Mouse (Mus musculus) erythroblast, embryonic 14.5 days (primary cell): ENCODE measurements around the gene Olfr1360. TPM values are rescaled to one million over a fixed set of nuclear protein-coding genes. Genes with fewer than 3 reads are reported as not detected.
A peak's percentile ranks its signal among the peaks of the same experiment; 100 is the strongest.
"Not testable (repeated sequence)": the region's sequence is repeated elsewhere in the genome, so short reads cannot be mapped to it uniquely, and the experiment has no call there.

Experiments used
- H3K27me3 ChIP-seq: 2 replicates; pipeline ENCODE4 v1.6.1; 2012; ENCODE audit warnings: inconsistent platforms; ENCODE audit not compliant: control insufficient read depth
- H3K36me3 ChIP-seq: 2 replicates; pipeline ENCODE4 v1.6.1; 2012; ENCODE audit warnings: mild to moderate bottlenecking, inconsistent platforms; ENCODE audit not compliant: control insufficient read depth
- H3K4me1 ChIP-seq: 2 replicates; pipeline ENCODE4 v1.6.1; 2012; ENCODE audit warnings: inconsistent platforms; ENCODE audit not compliant: control insufficient read depth
- H3K4me3 ChIP-seq: replicated peaks from 2 replicates; pipeline ENCODE3; 2012; ENCODE audit warnings: moderate library complexity, mild to moderate bottlenecking, inconsistent platforms
- H3K9me3 ChIP-seq: 2 replicates; pipeline ENCODE4 v1.6.1; 2012; ENCODE audit warnings: low read length, inconsistent platforms, mixed read lengths; ENCODE audit not compliant: control insufficient read depth
- GATA1 ChIP-seq: IDR thresholded peaks from 2 replicates; pipeline ENCODE4 v1.6.1; 2012; ENCODE audit warnings: low read length, inconsistent platforms, mixed read lengths
- TAL1 ChIP-seq: IDR thresholded peaks from 3 replicates; pipeline ENCODE4 v1.6.1; 2012; ENCODE audit warnings: low read length, inconsistent platforms, mixed read lengths
- polyA plus RNA-seq: library from polyadenylated mRNA; stranded (reverse); fragments of >175 nt; gene quantifications from 2 replicates; pipeline ENCODE4 v1.2.3, GENCODE M21; 2012

The Olfr1360 gene
- polyA plus RNA-seq, result not detected in 2 replicates

GRCm38 (mm10) chr13:21677305-21677704 is at the start of gene Olfr1360:
TSS of gene Olfr1360 (minus strand) at chr13:21677405.
- no peaks in the 10 kb centered on the region for H3K36me3 ChIP-seq
- no peaks in the 10 kb centered on the region for H3K9me3 ChIP-seq
- TF ChIP-seq TAL1 (no peak), GATA1 (no peak)
- H3K27me3 ChIP-seq, result no peaks in the 10 kb centered on the region
- H3K4me1 ChIP-seq, result no peaks in the 10 kb centered on the region
- H3K4me3 ChIP-seq, result no peak within 1 kb of the TSS

- no peaks in the 10 kb centered on the region for H3K9me3 ChIP-seq
- H3K27me3 ChIP-seq, result no peaks in the 10 kb centered on the region
- no peaks in the 10 kb centered on the region; the same call in 1 of the 2 replicates for H3K36me3 ChIP-seq
- peak overlapping the region; percentile 69 for H3K4me3 ChIP-seq
- H3K4me1 ChIP-seq, result peaks cover 48% of the 10 kb centered on the region
- TF ChIP-seq GATA1 (no peak), TAL1 (no peak)
These were observed 46.0 kb upstream of the Olfr1360 start for GRCm38 (mm10) chr13:21722993-21723836.

DNA sequence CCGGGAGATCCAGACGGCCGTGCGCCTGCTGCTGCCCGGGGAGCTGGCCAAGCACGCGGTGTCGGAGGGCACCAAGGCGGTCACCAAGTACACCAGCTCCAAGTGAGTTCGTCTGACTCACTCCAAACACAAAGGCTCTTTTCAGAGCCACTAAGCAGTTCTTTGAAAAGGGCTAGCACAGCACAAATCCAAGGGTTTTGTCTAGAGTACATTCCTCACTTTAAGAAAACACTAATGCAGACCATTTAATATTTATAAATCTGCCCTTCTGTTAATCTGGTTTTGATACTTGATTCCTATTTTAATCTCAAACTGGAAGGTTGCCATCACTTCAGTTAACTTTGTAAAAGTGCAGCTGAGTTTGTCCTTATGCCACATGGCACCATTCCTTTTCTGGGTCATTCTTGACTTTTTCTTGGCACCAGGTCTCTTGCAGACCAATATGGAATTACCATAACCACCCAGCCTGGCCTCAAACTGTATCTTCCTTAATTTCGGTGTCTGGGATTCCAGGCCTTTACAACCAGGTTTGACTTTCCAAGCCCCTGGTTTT is 45.2 kb upstream of the Olfr1360 start:
- Histone ChIP-seq H3K27me3 (no peaks in the 10 kb centered on the region), H3K4me1 (peaks cover 52% of the 10 kb centered on the region), H3K4me3 (peak overlapping the region; percentile 69), H3K36me3 (no peaks in the 10 kb centered on the region; the same call in 1 of the 2 replicates), H3K9me3 (no peaks in the 10 kb centered on the region)
- TF ChIP-seq GATA1, result no peak
- TF ChIP-seq TAL1, result no peak

DNA sequence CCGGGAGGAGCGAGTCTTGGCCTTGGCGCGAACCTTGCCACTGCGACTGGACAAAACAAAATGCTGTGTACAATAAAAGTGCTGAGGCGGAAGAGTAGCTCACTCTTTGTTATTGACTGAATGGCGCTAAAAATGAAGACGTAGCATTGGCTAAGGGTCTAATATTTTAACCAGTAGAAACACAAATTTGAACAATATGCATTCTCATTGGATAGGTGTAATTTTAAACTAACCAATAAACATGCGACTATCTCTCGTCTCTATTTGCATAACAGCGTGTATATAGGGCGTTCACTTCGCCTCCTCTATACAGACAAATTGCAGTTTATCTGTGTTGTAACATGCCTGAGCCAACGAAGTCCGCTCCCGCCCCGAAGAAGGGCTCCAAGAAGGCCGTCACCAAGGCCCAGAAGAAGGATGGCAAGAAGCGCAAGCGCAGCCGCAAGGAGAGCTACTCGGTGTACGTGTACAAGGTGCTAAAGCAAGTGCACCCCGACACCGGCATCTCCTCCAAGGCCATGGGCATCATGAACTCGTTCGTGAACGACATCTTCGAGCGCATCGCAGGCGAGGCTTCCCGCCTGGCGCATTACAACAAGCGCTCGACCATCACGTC is 44.7 kb upstream of the Olfr1360 start, which contains the start of gene Hist1h2bm:
Gene Hist1h2bm, plus strand, starts transcription at position 288 of the 616 bp plus-strand sequence.
- H3K4me1 ChIP-seq, result peaks cover 53% of the 10 kb centered on the region

DNA sequence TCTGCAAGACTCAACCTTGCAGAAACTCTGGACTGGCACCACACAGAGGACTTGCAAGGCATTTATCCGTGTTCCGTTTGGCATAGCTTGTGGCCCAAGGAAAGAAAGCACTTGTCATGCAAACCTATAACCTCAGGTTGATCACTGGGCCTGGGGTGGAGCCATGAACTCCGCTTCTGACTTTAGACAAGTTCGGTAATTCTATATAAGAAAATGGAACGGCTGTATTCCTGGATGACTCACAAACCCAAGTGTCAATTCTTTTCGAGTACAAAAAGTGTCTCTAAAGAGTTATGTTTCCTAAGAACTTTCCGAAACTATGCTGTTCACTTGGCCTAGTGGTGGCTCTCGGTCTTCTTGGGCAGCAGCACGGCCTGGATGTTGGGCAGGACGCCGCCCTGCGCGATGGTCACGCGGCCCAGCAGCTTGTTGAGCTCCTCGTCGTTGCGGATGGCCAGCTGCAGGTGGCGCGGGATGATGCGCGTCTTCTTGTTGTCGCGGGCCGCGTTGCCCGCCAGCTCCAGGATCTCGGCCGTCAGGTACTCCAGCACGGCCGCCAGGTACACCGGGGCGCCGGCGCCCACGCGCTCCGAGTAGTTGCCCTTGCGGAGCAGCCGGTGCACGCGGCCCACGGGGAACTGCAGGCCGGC is 44.0 kb upstream of the Olfr1360 start:
- H3K4me3 ChIP-seq, result peak overlapping the region; percentile 79
- not testable (repeated sequence) for H3K9me3 ChIP-seq, H3K27me3 ChIP-seq, H3K36me3 ChIP-seq
- peaks cover 56% of the 10 kb centered on the region for H3K4me1 ChIP-seq

More for the DNA sequence above, 44.7 kb upstream of the Olfr1360 start, which contains the start of gene Hist1h2bm:
- H3K36me3 ChIP-seq, H3K27me3 ChIP-seq, H3K9me3 ChIP-seq: not testable (repeated sequence)
- peak within 1 kb of the TSS; percentile 79 for H3K4me3 ChIP-seq

GRCm38 (mm10) chr13:21718381-21719080 is 41.3 kb upstream of the Olfr1360 start:
- Histone ChIP-seq H3K36me3 (no peaks in the 10 kb centered on the region; the same call in 1 of the 2 replicates), H3K4me1 (peaks cover 69% of the 10 kb centered on the region), H3K4me3 (peak overlapping the region; percentile 79), H3K9me3 (no peaks in the 10 kb centered on the region), H3K27me3 (no peaks in the 10 kb centered on the region)
- TF ChIP-seq TAL1, result no peak
- no peak for TF ChIP-seq GATA1

DNA sequence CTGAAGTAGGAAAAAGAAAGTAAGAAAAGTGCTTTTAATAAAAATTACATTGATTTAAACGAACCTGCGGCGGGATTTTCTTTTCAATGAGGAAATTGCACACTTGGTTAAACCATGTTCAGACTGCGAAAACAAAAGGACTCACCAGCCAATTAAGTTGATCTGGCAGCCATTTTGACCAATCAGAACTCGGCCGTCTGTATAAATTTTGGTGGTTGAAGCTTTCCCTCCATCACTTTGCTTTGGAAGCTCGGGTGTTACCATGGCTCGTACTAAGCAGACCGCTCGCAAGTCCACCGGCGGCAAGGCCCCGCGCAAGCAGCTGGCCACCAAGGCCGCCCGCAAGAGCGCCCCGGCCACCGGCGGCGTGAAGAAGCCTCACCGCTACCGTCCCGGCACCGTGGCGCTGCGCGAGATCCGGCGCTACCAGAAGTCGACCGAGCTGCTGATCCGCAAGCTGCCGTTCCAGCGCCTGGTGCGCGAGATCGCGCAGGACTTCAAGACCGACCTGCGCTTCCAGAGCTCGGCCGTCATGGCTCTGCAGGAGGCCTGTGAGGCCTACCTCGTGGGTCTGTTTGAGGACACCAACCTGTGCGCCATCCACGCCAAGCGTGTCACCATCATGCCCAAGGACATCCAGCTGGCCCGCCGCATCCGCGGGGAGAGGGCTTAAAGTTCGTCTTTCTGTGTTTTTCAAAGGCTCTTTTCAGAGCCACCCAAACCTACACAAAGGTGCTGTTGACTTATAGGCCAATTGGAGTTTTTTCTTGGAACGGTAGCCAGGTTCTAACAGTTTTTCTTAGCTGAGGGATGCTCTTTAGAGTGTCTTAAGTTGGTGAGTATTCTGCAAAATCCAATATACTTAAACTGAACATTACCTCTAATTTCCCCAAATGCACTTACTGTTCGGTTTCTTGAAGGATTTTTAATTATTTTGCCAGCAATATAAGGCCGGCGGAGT is 40.5 kb upstream of the Olfr1360 start, which contains the start of gene Hist1h3h:
Gene Hist1h3h, plus strand, starts transcription at position 263 of the 961 bp plus-strand sequence.
- peaks cover 62% of the 10 kb centered on the region for H3K4me1 ChIP-seq
- not testable (repeated sequence) for H3K27me3 ChIP-seq, H3K9me3 ChIP-seq, H3K36me3 ChIP-seq
- H3K4me3 ChIP-seq, result peak within 1 kb of the TSS; percentile 79

GRCm38 (mm10) chr13:21716540-21717391 is 39.6 kb upstream of the Olfr1360 start:
- H3K36me3 ChIP-seq, H3K27me3 ChIP-seq, H3K9me3 ChIP-seq: not testable (repeated sequence)
- peaks cover 60% of the 10 kb centered on the region for H3K4me1 ChIP-seq
- peak overlapping the region; percentile 71 for H3K4me3 ChIP-seq

DNA sequence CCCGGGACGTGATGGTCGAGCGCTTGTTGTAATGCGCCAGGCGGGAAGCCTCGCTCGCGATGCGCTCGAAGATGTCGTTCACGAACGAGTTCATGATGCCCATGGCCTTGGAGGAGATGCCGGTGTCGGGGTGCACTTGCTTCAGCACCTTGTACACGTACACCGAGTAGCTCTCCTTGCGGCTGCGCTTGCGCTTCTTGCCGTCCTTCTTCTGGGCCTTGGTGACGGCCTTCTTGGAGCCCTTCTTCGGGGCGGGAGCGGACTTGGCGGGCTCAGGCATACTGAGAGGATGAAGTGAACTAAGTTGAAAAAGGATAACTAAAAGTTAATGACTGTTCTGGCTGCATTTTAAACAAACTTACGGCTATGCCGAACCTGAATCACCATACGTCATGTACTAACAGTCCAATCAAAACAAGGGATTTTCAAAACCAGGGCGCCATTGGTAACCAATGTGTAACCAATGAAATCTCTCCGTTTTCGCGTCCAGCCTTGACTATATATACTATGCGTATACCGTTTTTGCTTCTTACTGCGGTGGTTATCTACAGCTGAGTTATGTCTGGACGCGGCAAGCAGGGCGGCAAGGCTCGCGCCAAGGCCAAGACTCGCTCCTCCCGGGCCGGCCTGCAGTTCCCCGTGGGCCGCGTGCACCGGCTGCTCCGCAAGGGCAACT is 38.8 kb upstream of the Olfr1360 start, which contains the start of the genes Hist1h2bl and Hist1h2ai:
Gene Hist1h2bl, minus strand, starts transcription at position 280 of the 676 bp plus-strand sequence.
Gene Hist1h2ai, plus strand, starts transcription at position 559 of the 676 bp plus-strand sequence.
- not testable (repeated sequence) for H3K9me3 ChIP-seq, H3K27me3 ChIP-seq, H3K36me3 ChIP-seq
- Histone ChIP-seq H3K4me3 (peak within 1 kb of the TSS; percentile 78), H3K4me1 (peaks cover 67% of the 10 kb centered on the region)
